Mouse (Mus musculus): ENCODE data around the gene Iqcb1. TPM values are rescaled to one million over a fixed set of nuclear protein-coding genes. Genes with fewer than 3 reads are reported as not detected.

The Iqcb1 gene
- polyA plus RNA-seq, 1 experiment = 4.1 TPM

- DNase-seq = no peak
- Histone ChIP-seq H3K36me3 (ENCODE audit: control insufficient read depth, insufficient read depth, low read length) (peaks cover 8% of the 10 kb centered on the region; the same call in 1 of the 2 replicates), H3K27me3 (ENCODE audit: control insufficient read depth, insufficient read depth, low read length) (no peaks in the 10 kb centered on the region), H3K4me1 (replicated peaks; ENCODE audit: control insufficient read depth, insufficient read depth, low read length) (no peaks in the 10 kb centered on the region), H3K4me3 (ENCODE audit: control insufficient read depth, insufficient read depth, low read length) (no peak overlapping the region), H3K27ac (ENCODE audit: control insufficient read depth, insufficient read depth, low read length) (no peak overlapping the region)
- TF ChIP-seq CTCF (IDR thresholded peaks at IDR 0.05; ENCODE audit: borderline replicate concordance, control insufficient read depth, extremely low read depth, insufficient read depth, low read length, poor library complexity) (no peak), POLR2A (IDR thresholded peaks at IDR 0.05; ENCODE audit: control insufficient read depth, extremely low read depth, insufficient read depth, low read length, poor library complexity) (no peak)
- 94% methylated on average over 11 of the region's 11 CpGs for WGBS
These were observed 57.7 kb downstream of the Iqcb1 start for GRCm38 (mm10) chr16:36885912-36886311.

GRCm38 (mm10) chr16:36887546-36887945 lies 59.4 kb downstream of the Iqcb1 start:
- DNase-seq = no peak
- no peak overlapping the region for H3K27ac ChIP-seq (ENCODE audit: control insufficient read depth, insufficient read depth, low read length)
- no peak for TF ChIP-seq CTCF (IDR thresholded peaks at IDR 0.05; ENCODE audit: borderline replicate concordance, control insufficient read depth, extremely low read depth, insufficient read depth, low read length, poor library complexity)
- WGBS = 96% methylated on average over 5 of the region's 5 CpGs
- no peak overlapping the region for H3K4me3 ChIP-seq (ENCODE audit: control insufficient read depth, insufficient read depth, low read length)
- peaks cover 15% of the 10 kb centered on the region; the same call in 1 of the 2 replicates for H3K36me3 ChIP-seq (ENCODE audit: control insufficient read depth, insufficient read depth, low read length)
- no peaks in the 10 kb centered on the region for H3K27me3 ChIP-seq (ENCODE audit: control insufficient read depth, insufficient read depth, low read length)
- H3K4me1 ChIP-seq (replicated peaks; ENCODE audit: control insufficient read depth, insufficient read depth, low read length) = no peaks in the 10 kb centered on the region

DNA sequence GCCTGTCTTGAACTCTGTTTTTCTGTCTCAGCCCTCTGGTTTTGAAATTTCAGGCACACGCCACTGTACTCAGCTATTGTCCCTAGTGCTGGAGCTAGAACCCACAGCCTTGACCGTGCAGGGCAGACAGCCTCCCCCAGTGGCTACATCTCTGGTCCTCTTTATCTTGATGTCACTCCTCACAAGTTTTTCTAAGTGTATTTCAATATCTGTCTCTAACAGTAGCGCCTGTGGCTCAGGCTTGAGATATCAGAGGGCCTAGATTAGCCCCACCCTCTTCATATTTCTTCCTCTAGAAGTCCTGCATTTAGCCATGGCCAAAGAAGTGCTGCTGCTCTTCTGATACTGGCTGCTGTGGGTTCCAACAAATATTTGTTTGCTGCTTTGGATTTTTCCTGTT lies 62.4 kb downstream of the Iqcb1 start:
- 98% methylated on average over 3 of the region's 3 CpGs for WGBS
- H3K36me3 ChIP-seq (ENCODE audit: control insufficient read depth, insufficient read depth, low read length) = peaks cover 26% of the 10 kb centered on the region
- TF ChIP-seq POLR2A (IDR thresholded peaks at IDR 0.05; ENCODE audit: control insufficient read depth, extremely low read depth, insufficient read depth, low read length, poor library complexity) (no peak), CTCF (IDR thresholded peaks at IDR 0.05; ENCODE audit: borderline replicate concordance, control insufficient read depth, extremely low read depth, insufficient read depth, low read length, poor library complexity) (no peak)
- H3K4me3 ChIP-seq (ENCODE audit: control insufficient read depth, insufficient read depth, low read length) = no peak overlapping the region
- no peaks in the 10 kb centered on the region for H3K4me1 ChIP-seq (replicated peaks; ENCODE audit: control insufficient read depth, insufficient read depth, low read length)
- no peak for DNase-seq
- no peaks in the 10 kb centered on the region for H3K27me3 ChIP-seq (ENCODE audit: control insufficient read depth, insufficient read depth, low read length)
- no peak overlapping the region for H3K27ac ChIP-seq (ENCODE audit: control insufficient read depth, insufficient read depth, low read length)

- TF ChIP-seq POLR2A (IDR thresholded peaks at IDR 0.05; ENCODE audit: control insufficient read depth, extremely low read depth, insufficient read depth, low read length, poor library complexity) (no peak), CTCF (IDR thresholded peaks at IDR 0.05; ENCODE audit: borderline replicate concordance, control insufficient read depth, extremely low read depth, insufficient read depth, low read length, poor library complexity) (no peak)
- H3K27me3 ChIP-seq (ENCODE audit: control insufficient read depth, insufficient read depth, low read length) = no peaks in the 10 kb centered on the region
- H3K27ac ChIP-seq (ENCODE audit: control insufficient read depth, insufficient read depth, low read length) = no peak overlapping the region
- WGBS = 97% methylated on average over 4 of the region's 4 CpGs
- no peak for DNase-seq
- no peaks in the 10 kb centered on the region for H3K4me1 ChIP-seq (replicated peaks; ENCODE audit: control insufficient read depth, insufficient read depth, low read length)
- peaks cover 26% of the 10 kb centered on the region for H3K36me3 ChIP-seq (ENCODE audit: control insufficient read depth, insufficient read depth, low read length)
- no peak overlapping the region for H3K4me3 ChIP-seq (ENCODE audit: control insufficient read depth, insufficient read depth, low read length)
These were observed 63.2 kb downstream of the Iqcb1 start for GRCm38 (mm10) chr16:36891415-36891814.

DNA sequence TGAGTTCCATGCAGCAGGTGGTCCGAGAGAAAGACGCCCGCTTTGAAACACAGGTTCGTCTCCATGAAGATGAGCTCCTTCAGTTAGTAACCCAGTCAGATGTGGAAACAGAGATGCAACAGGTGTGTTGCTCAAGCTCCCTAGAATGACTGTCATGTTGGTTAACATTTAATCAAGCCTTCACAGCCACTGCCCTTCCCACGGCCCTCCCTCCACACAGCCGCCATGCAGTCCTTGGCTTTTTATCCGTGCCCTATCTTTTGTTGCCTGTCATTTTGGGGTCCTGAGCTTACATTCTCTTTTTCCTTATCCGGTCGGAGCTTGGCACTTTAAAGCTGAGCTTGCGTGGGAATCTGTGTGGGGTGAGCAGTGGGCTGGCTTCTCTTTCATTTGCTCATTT lies 65.1 kb downstream of the Iqcb1 start:
- Histone ChIP-seq H3K27ac (ENCODE audit: control insufficient read depth, insufficient read depth, low read length) (no peak overlapping the region), H3K4me1 (replicated peaks; ENCODE audit: control insufficient read depth, insufficient read depth, low read length) (no peaks in the 10 kb centered on the region), H3K4me3 (ENCODE audit: control insufficient read depth, insufficient read depth, low read length) (no peak overlapping the region), H3K27me3 (ENCODE audit: control insufficient read depth, insufficient read depth, low read length) (no peaks in the 10 kb centered on the region), H3K36me3 (ENCODE audit: control insufficient read depth, insufficient read depth, low read length) (peaks cover 24% of the 10 kb centered on the region)
- no peak for TF ChIP-seq CTCF (IDR thresholded peaks at IDR 0.05; ENCODE audit: borderline replicate concordance, control insufficient read depth, extremely low read depth, insufficient read depth, low read length, poor library complexity)
- no peak for TF ChIP-seq POLR2A (IDR thresholded peaks at IDR 0.05; ENCODE audit: control insufficient read depth, extremely low read depth, insufficient read depth, low read length, poor library complexity)
- no peak for DNase-seq
- 97% methylated on average over 10 of the region's 10 CpGs for WGBS

DNA sequence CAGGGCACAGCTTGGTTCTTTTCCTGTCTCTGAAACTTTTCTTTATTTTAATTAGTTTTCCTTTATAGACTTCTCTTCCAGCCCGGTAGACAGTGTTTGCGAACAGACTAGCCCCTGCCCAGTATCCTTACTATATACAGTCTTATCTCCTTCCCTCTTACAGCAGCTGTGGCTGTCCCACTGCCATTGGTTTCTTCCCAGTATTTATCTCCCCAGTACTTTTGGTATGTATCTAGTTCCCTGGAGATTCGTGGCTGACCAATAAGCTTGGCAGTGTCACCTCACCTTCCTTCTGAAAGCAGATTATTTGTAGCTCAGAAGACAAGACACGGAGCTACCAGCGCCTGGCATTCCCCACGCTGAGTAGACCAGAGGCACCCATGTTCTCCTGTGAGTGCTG lies 68.5 kb downstream of the Iqcb1 start:
- peaks cover 29% of the 10 kb centered on the region for H3K36me3 ChIP-seq (ENCODE audit: control insufficient read depth, insufficient read depth, low read length)
- H3K4me3 ChIP-seq (ENCODE audit: control insufficient read depth, insufficient read depth, low read length) = no peak overlapping the region
- no peaks in the 10 kb centered on the region for H3K4me1 ChIP-seq (replicated peaks; ENCODE audit: control insufficient read depth, insufficient read depth, low read length)
- no peaks in the 10 kb centered on the region for H3K27me3 ChIP-seq (ENCODE audit: control insufficient read depth, insufficient read depth, low read length)
- 95% methylated on average over 6 of the region's 6 CpGs for WGBS
- DNase-seq = no peak
- TF ChIP-seq CTCF (IDR thresholded peaks at IDR 0.05; ENCODE audit: borderline replicate concordance, control insufficient read depth, extremely low read depth, insufficient read depth, low read length, poor library complexity) (no peak), POLR2A (IDR thresholded peaks at IDR 0.05; ENCODE audit: control insufficient read depth, extremely low read depth, insufficient read depth, low read length, poor library complexity) (no peak)
- H3K27ac ChIP-seq (ENCODE audit: control insufficient read depth, insufficient read depth, low read length) = no peak overlapping the region

DNA sequence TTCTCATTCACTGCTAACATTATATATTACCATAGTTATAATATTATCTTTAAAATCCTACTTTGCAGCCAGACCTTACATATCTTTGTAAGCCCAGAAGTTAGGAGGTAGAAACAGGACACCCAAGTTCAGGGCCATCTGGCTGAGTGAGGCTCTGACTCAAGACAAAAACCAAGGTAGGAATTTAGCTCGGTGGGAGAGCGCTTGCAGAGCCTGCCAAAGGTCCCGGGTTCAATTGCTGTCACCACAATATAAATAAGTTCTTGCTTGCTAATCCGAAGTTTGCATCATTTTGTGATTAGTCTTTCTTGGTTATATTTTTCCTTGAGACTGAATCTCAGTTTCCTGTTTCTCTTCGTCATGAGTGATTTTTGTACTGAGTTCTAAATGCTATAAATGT lies 75.0 kb downstream of the Iqcb1 start:
- H3K27ac ChIP-seq (ENCODE audit: control insufficient read depth, insufficient read depth, low read length) = no peak overlapping the region
- no peaks in the 10 kb centered on the region for H3K4me1 ChIP-seq (replicated peaks; ENCODE audit: control insufficient read depth, insufficient read depth, low read length)
- no peaks in the 10 kb centered on the region for H3K27me3 ChIP-seq (ENCODE audit: control insufficient read depth, insufficient read depth, low read length)
- WGBS = 96% methylated on average over 5 of the region's 5 CpGs
- H3K4me3 ChIP-seq (ENCODE audit: control insufficient read depth, insufficient read depth, low read length) = no peak overlapping the region
- no peak for DNase-seq
- peaks cover 23% of the 10 kb centered on the region for H3K36me3 ChIP-seq (ENCODE audit: control insufficient read depth, insufficient read depth, low read length)
- TF ChIP-seq POLR2A (IDR thresholded peaks at IDR 0.05; ENCODE audit: control insufficient read depth, extremely low read depth, insufficient read depth, low read length, poor library complexity) (no peak), CTCF (IDR thresholded peaks at IDR 0.05; ENCODE audit: borderline replicate concordance, control insufficient read depth, extremely low read depth, insufficient read depth, low read length, poor library complexity) (no peak)
